Mouse (Mus musculus) stomach, embryonic 15.5 days (tissue): ENCODE results near the gene Ednra. TPM values are rescaled to one million over a fixed set of nuclear protein-coding genes. Genes with fewer than 3 reads are reported as not detected.
A peak's percentile ranks its signal among the peaks of the same experiment; 100 is the strongest.

Experiments
- ATAC-seq: fragments of 200-750 bp; cut with Nextera tagmentation; 2 replicates; pipeline ENCODE4 v1.8.0; 2017; ENCODE audit warnings: low read depth, moderate number of reproducible peaks, moderate TSS enrichment; ENCODE audit not compliant: insufficient read depth, low FRiP score
- H3K27ac ChIP-seq: fragments of 300-500 bp; sonication (generic); 2 replicates; pipeline ENCODE4 v1.5.1; 2015; ENCODE audit warnings: mild to moderate bottlenecking, inconsistent platforms
- H3K27me3 ChIP-seq: fragments of 300-500 bp; sonication (generic); replicated peaks from 2 replicates; pipeline ENCODE4 v1.6.1; 2015; ENCODE audit warnings: inconsistent platforms
- H3K36me3 ChIP-seq: fragments of 300-500 bp; sonication (generic); 2 replicates; pipeline ENCODE4 v1.6.1; 2015; ENCODE audit warnings: inconsistent platforms
- H3K4me1 ChIP-seq: fragments of 300-500 bp; sonication (generic); 2 replicates; pipeline ENCODE4 v1.6.1; 2015; ENCODE audit warnings: inconsistent platforms
- H3K4me2 ChIP-seq: fragments of 300-500 bp; sonication (generic); 2 replicates; pipeline ENCODE4 v1.6.1; 2015; ENCODE audit warnings: mild to moderate bottlenecking, inconsistent platforms
- H3K4me3 ChIP-seq: fragments of 300-500 bp; sonication (generic); replicated peaks from 2 replicates; pipeline ENCODE4 v1.5.1; 2015; ENCODE audit warnings: inconsistent platforms
- H3K9ac ChIP-seq: fragments of 300-500 bp; sonication (generic); 2 replicates; pipeline ENCODE4 v1.6.1; 2015; ENCODE audit warnings: inconsistent platforms
- H3K9me3 ChIP-seq: fragments of 300-500 bp; sonication (generic); 2 replicates; pipeline ENCODE4 v1.6.1; 2016; ENCODE audit warnings: inconsistent platforms
- WGBS: fragments of 180-500 bp; shearing (Covaris S2); methylation state at CpG from one replicate; pipeline ENCODE4 v1.1.7; 2015; 5-methylcytosine and 5-hydroxymethylcytosine counted together
- polyA plus RNA-seq: library from polyadenylated mRNA; unstranded; fragments of >200 nt; fragmentation: Nextera tagmentation; extraction: Ambion mirVana; gene quantifications from 2 replicates; pipeline ENCODE4 v1.2.1, GENCODE M21; 2015

The Ednra gene
- polyA plus RNA-seq, 1 experiment from 2014 or later = 21.6 TPM

- no peak overlapping the region for H3K4me3 ChIP-seq
These were observed 42.0 kb downstream of the Ednra start for GRCm38 (mm10) chr8:77682008-77682934.

GRCm38 (mm10) chr8:77672036-77672435 is 52.2 kb downstream of the Ednra start:
- Histone ChIP-seq H3K4me2 (no peak overlapping the region), H3K9me3 (no peaks in the 10 kb centered on the region), H3K27ac (no peak overlapping the region), H3K4me3 (no peak overlapping the region), H3K9ac (no peak overlapping the region), H3K4me1 (no peaks in the 10 kb centered on the region), H3K36me3 (no peaks in the 10 kb centered on the region), H3K27me3 (no peaks in the 10 kb centered on the region)
- 40% methylated on average over 4 of the region's 4 CpGs for WGBS
- no peak for ATAC-seq

More at GRCm38 (mm10) chr8:77682008-77682934, 42.0 kb downstream of the Ednra start:
- 31% methylated on average over 15 of the region's 15 CpGs for WGBS
- no peak overlapping the region for H3K9ac ChIP-seq
- no peaks in the 10 kb centered on the region for H3K36me3 ChIP-seq
- no peak for ATAC-seq
- H3K4me1 ChIP-seq = peaks cover 7% of the 10 kb centered on the region; the same call in 1 of the 2 replicates
- H3K27ac ChIP-seq = peak overlapping the region; percentile 69
- no peaks in the 10 kb centered on the region for H3K27me3 ChIP-seq
- H3K4me2 ChIP-seq = no peak overlapping the region
- H3K9me3 ChIP-seq = no peaks in the 10 kb centered on the region

GRCm38 (mm10) chr8:77670612-77671363 is 53.5 kb downstream of the Ednra start:
- 80% methylated on average over 4 of the region's 4 CpGs for WGBS
- ATAC-seq = no peak
- Histone ChIP-seq H3K9me3 (no peaks in the 10 kb centered on the region), H3K36me3 (no peaks in the 10 kb centered on the region), H3K9ac (no peak overlapping the region), H3K4me3 (no peak overlapping the region), H3K4me1 (no peaks in the 10 kb centered on the region), H3K27me3 (no peaks in the 10 kb centered on the region), H3K4me2 (no peak overlapping the region), H3K27ac (no peak overlapping the region)

- H3K9ac ChIP-seq = no peak overlapping the region
- no peak for ATAC-seq
- H3K4me1 ChIP-seq = no peaks in the 10 kb centered on the region
- H3K9me3 ChIP-seq = no peaks in the 10 kb centered on the region
- WGBS = 87% methylated on average over 5 of the region's 5 CpGs
- no peak overlapping the region for H3K4me2 ChIP-seq
- no peaks in the 10 kb centered on the region for H3K27me3 ChIP-seq
- no peaks in the 10 kb centered on the region; the same call in 1 of the 2 replicates for H3K36me3 ChIP-seq
- no peak overlapping the region for H3K27ac ChIP-seq
- H3K4me3 ChIP-seq = no peak overlapping the region
These were observed 56.3 kb downstream of the Ednra start for GRCm38 (mm10) chr8:77667916-77668315.

- Histone ChIP-seq H3K9me3 (no peaks in the 10 kb centered on the region), H3K27ac (no peak overlapping the region), H3K4me2 (no peak overlapping the region), H3K4me1 (no peaks in the 10 kb centered on the region), H3K4me3 (no peak overlapping the region), H3K36me3 (no peaks in the 10 kb centered on the region; the same call in 1 of the 2 replicates), H3K27me3 (no peaks in the 10 kb centered on the region), H3K9ac (no peak overlapping the region)
- ATAC-seq = no peak
- WGBS = 89% methylated on average over 13 of the region's 13 CpGs
These were observed 59.4 kb downstream of the Ednra start for GRCm38 (mm10) chr8:77664901-77665300.

GRCm38 (mm10) chr8:77659534-77660080 is 64.7 kb downstream of the Ednra start:
- Histone ChIP-seq H3K4me1 (no peaks in the 10 kb centered on the region), H3K9me3 (no peaks in the 10 kb centered on the region), H3K9ac (no peak overlapping the region), H3K4me3 (no peak overlapping the region), H3K27ac (no peak overlapping the region), H3K4me2 (no peak overlapping the region), H3K27me3 (no peaks in the 10 kb centered on the region), H3K36me3 (no peaks in the 10 kb centered on the region; the same call in 1 of the 2 replicates)
- 63% methylated on average over 4 of the region's 4 CpGs for WGBS
- ATAC-seq = no peak

- no peaks in the 10 kb centered on the region for H3K36me3 ChIP-seq
- H3K9ac ChIP-seq = no peak overlapping the region
- no peaks in the 10 kb centered on the region for H3K4me1 ChIP-seq
- no peak for ATAC-seq
- no peaks in the 10 kb centered on the region for H3K9me3 ChIP-seq
- WGBS = 59% methylated on average over 3 of the region's 3 CpGs
- H3K4me2 ChIP-seq = no peak overlapping the region
- H3K27me3 ChIP-seq = no peaks in the 10 kb centered on the region
- H3K27ac ChIP-seq = no peak overlapping the region
- H3K4me3 ChIP-seq = no peak overlapping the region
These were observed 65.9 kb downstream of the Ednra start for GRCm38 (mm10) chr8:77658356-77658755.

- Histone ChIP-seq H3K9ac (no peak overlapping the region), H3K4me3 (no peak overlapping the region), H3K27me3 (no peaks in the 10 kb centered on the region), H3K9me3 (no peaks in the 10 kb centered on the region), H3K36me3 (no peaks in the 10 kb centered on the region), H3K4me1 (no peaks in the 10 kb centered on the region), H3K27ac (no peak overlapping the region; the same call in 1 of the 2 replicates), H3K4me2 (no peak overlapping the region)
- ATAC-seq = no peak
- WGBS = 44% methylated on average over 1 of the region's 1 CpGs
These were observed 73.5 kb downstream of the Ednra start for GRCm38 (mm10) chr8:77650646-77651190.

- no peak for ATAC-seq
These were observed 84.0 kb downstream of the Ednra start for GRCm38 (mm10) chr8:77640093-77640839.

GRCm38 (mm10) chr8:77637593-77637992 is 86.7 kb downstream of the Ednra start:
- no peak overlapping the region for H3K27ac ChIP-seq
- no peak overlapping the region for H3K4me3 ChIP-seq
- no peaks in the 10 kb centered on the region for H3K36me3 ChIP-seq
- H3K9ac ChIP-seq = no peak overlapping the region
- no peaks in the 10 kb centered on the region for H3K27me3 ChIP-seq
- H3K9me3 ChIP-seq = no peaks in the 10 kb centered on the region
- ATAC-seq = no peak
- no peaks in the 10 kb centered on the region; the same call in 1 of the 2 replicates for H3K4me1 ChIP-seq
- 83% methylated on average over 3 of the region's 3 CpGs for WGBS
- H3K4me2 ChIP-seq = no peak overlapping the region

More at GRCm38 (mm10) chr8:77640093-77640839, 84.0 kb downstream of the Ednra start:
- no peaks in the 10 kb centered on the region for H3K36me3 ChIP-seq
- H3K9me3 ChIP-seq = no peaks in the 10 kb centered on the region
- H3K9ac ChIP-seq = no peak overlapping the region
- WGBS = 48% methylated on average over 5 of the region's 5 CpGs
- no peaks in the 10 kb centered on the region for H3K4me1 ChIP-seq
- H3K27ac ChIP-seq = peak overlapping the region; percentile 26; the same call in 1 of the 2 replicates
- no peak overlapping the region for H3K4me2 ChIP-seq
- H3K27me3 ChIP-seq = no peaks in the 10 kb centered on the region
- H3K4me3 ChIP-seq = no peak overlapping the region

GRCm38 (mm10) chr8:77634035-77634434 is 90.2 kb downstream of the Ednra start:
- no peak overlapping the region for H3K9ac ChIP-seq
- no peaks in the 10 kb centered on the region for H3K36me3 ChIP-seq
- ATAC-seq = no peak
- no peaks in the 10 kb centered on the region; the same call in 1 of the 2 replicates for H3K4me1 ChIP-seq
- no peaks in the 10 kb centered on the region for H3K27me3 ChIP-seq
- no peak overlapping the region for H3K27ac ChIP-seq
- H3K9me3 ChIP-seq = no peaks in the 10 kb centered on the region
- WGBS = 63% methylated on average over 5 of the region's 5 CpGs
- no peak overlapping the region for H3K4me2 ChIP-seq
- H3K4me3 ChIP-seq = no peak overlapping the region
